Mouse (Mus musculus) stomach, embryonic 16.5 days (tissue): ENCODE data around the gene Slc35e4. TPM values are rescaled to one million over a fixed set of nuclear protein-coding genes. Genes with fewer than 3 reads are reported as not detected.

ENCODE experiments used
- ATAC-seq: fragments of 200-750 bp; cut with Nextera tagmentation; 2 replicates; pipeline ENCODE4 v1.8.0; 2017; ENCODE audit warnings: moderate number of reproducible peaks, moderate TSS enrichment; ENCODE audit not compliant: insufficient read depth, low FRiP score
- H3K27ac ChIP-seq: fragments of 300-500 bp; sonication (generic); 2 replicates; pipeline ENCODE4 v1.5.1; 2014; ENCODE audit warnings: low read length
- H3K27me3 ChIP-seq: fragments of 300-500 bp; sonication (generic); 2 replicates; pipeline ENCODE4 v1.6.1; 2014; ENCODE audit warnings: low read length, control low read depth, mixed read lengths; ENCODE audit not compliant: control insufficient read depth, insufficient read depth
- H3K36me3 ChIP-seq: fragments of 300-500 bp; sonication (generic); 2 replicates; pipeline ENCODE4 v1.6.1; 2014; ENCODE audit warnings: low read length; ENCODE audit not compliant: control insufficient read depth, insufficient read depth
- H3K4me1 ChIP-seq: fragments of 300-500 bp; sonication (generic); 2 replicates; pipeline ENCODE4 v1.6.1; 2014; ENCODE audit warnings: low read length, control low read depth, mixed read lengths; ENCODE audit not compliant: control insufficient read depth, insufficient read depth
- H3K4me2 ChIP-seq: fragments of 300-500 bp; sonication (generic); 2 replicates; pipeline ENCODE4 v1.6.1; 2014; ENCODE audit warnings: low read depth, low read length, mixed read lengths
- H3K4me3 ChIP-seq: fragments of 300-500 bp; sonication (generic); replicated peaks from 2 replicates; pipeline ENCODE4 v1.5.1; 2014; ENCODE audit warnings: mild to moderate bottlenecking, low read length
- H3K9ac ChIP-seq: fragments of 300-500 bp; sonication (generic); 2 replicates; pipeline ENCODE4 v1.6.1; 2014; ENCODE audit warnings: low read length
- H3K9me3 ChIP-seq: fragments of 300-500 bp; sonication (generic); replicated peaks from 2 replicates; pipeline ENCODE4 v1.6.1; 2016; ENCODE audit warnings: low read length, control low read depth; ENCODE audit not compliant: control insufficient read depth
- WGBS: fragments of 180-500 bp; shearing (Covaris S2); extraction: QIAGEN DNeasy Blood & Tissue Kit; methylation state at CpG from one replicate; pipeline ENCODE4 v1.1.7; 2014; 5-methylcytosine and 5-hydroxymethylcytosine counted together
- polyA plus RNA-seq: library from polyadenylated mRNA; unstranded; fragments of >200 nt; fragmentation: Nextera tagmentation; extraction: Ambion mirVana; gene quantifications from 2 replicates; pipeline ENCODE4 v1.2.1, GENCODE M21; 2015

The Slc35e4 gene
- polyA plus RNA-seq, 1 experiment from 2014 or later, result 6.4 TPM

DNA sequence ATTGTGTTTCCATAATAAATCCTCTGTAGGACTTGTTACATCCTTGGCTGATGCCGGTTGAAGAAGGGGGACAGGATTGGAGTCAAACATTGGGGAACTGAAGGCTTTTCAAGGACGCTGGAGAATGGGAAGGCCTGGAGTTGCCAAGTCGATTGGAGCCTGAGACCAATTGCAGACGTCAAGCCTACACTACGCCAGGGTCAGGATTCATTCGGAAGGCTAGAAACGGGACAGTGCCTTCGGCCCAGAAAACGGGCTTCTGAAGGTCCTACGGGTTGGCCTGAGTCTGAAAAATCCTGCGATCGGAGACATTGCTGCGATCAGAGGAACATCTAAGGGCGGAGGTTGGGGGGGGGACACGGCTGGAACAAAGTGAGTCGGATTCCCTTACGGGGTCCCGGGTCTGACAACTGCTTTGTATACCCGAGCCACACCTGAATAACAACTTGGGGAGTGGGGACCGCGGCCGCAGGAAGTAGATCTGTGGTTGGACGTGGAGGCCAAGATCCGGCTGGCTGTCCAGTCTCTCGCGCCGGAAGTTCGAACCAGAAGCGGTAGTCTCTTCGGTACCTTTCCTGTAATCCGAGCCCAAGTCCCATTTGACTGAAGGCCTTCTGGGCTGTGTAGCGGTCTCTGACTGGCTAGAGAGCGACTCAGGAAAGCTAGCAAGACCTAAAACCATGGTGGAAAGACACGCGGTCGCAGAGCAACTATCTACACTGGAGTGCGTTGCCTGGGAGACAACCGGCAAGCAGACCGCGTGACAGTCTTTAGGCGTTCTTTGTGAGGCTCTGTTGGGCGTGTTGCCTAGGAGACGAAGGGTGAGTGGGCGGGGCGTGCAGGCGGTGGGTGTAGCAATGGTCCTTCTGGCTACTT is 19.8 kb downstream of the Slc35e4 start, which contains the start of the genes 4921536K21Rik and Dusp18:
4921536K21Rik (minus strand) TSS at position 693 of the 876 bp plus-strand sequence.
Dusp18 (plus strand) TSS at position 835 of the 876 bp plus-strand sequence.
- WGBS, result 4% methylated on average over 46 of the region's 46 CpGs
- Histone ChIP-seq H3K9me3 (no peaks in the 10 kb centered on the region), H3K27ac (peak within 1 kb of the TSS; percentile 90), H3K36me3 (no peaks in the 10 kb centered on the region), H3K4me2 (peak within 1 kb of the TSS; percentile 89), H3K27me3 (no peaks in the 10 kb centered on the region), H3K4me3 (peak within 1 kb of the TSS; percentile 56), H3K9ac (peak within 1 kb of the TSS; percentile 75), H3K4me1 (no peaks in the 10 kb centered on the region)
- peak; percentile 96 for ATAC-seq

DNA sequence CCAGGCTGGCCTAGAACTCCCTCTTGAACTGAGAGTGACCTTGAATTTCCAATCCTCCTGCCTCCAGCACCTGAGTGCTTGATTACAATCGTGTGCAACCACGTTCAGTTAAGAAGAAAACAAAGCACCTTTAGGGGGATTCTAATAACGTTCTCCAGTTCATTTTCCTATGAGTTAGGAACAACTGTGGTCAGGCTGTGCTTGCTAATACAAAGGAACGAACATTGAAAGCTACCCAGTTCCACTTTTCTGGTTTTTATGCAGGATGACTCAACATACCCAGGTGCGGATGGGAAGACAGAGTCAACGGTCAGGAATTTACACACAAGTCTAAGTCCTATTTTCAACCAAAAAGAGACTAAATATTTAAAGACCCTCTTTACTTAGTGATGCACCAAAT is 20.5 kb downstream of the Slc35e4 start:
- ATAC-seq, result no peak
- H3K27me3 ChIP-seq, result no peaks in the 10 kb centered on the region; the same call in 1 of the 2 replicates
- H3K9ac ChIP-seq, result no peak overlapping the region
- H3K4me1 ChIP-seq, result no peaks in the 10 kb centered on the region
- WGBS, result 74% methylated on average over 6 of the region's 6 CpGs
- no peaks in the 10 kb centered on the region for H3K36me3 ChIP-seq
- H3K9me3 ChIP-seq, result no peaks in the 10 kb centered on the region
- H3K4me3 ChIP-seq, result no peak overlapping the region
- H3K4me2 ChIP-seq, result peak overlapping the region; percentile 89; the same call in 1 of the 2 replicates
- no peak overlapping the region for H3K27ac ChIP-seq

DNA sequence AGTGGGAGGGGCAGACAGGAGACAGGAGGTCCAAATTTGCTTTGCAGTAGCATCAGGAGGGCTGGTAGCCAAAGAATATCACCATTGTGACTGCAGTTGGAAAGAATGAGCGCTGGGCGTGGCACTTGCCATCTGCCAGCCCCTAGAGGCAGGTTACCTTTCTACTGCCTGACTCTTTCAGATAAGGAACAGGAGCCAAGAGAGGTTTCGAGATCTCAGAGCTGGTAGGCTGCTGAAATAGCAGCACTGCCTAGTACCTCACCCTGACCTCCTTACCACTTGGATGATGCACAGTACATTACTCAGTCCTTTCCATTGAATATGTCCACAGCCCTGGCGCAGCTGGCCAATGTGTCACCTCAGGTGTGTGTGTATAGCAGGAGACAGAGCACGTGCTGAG is 27.1 kb downstream of the Slc35e4 start:
- WGBS, result 59% methylated on average over 5 of the region's 5 CpGs
- 0 out of 2 replicates have a peak, but pooled peaks cover 2% of the 10 kb centered on the region for H3K4me1 ChIP-seq
- peak; percentile 25; the same call in 1 of the 2 replicates for ATAC-seq

DNA sequence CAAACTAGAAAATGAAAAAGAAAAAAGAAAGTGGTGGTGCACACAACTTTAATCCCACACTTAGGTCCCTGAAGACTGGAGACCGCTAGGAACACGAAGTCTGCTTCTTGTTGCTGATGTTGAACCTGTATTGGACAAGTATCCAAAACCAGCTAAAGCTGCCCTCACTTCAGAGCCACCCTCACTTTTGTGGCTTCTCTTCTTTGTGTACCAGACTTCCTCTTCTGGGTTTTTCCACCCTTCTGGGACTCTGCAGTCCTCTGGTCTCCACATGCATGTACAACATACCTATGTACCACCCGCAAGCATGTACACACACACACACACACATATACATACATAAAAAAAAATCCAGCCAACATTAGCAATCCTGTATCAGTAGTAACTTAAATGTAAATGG is 30.8 kb downstream of the Slc35e4 start:
- Histone ChIP-seq H3K36me3 (no peaks in the 10 kb centered on the region), H3K9me3 (no peaks in the 10 kb centered on the region), H3K27ac (no peak overlapping the region), H3K4me1 (0 out of 2 replicates have a peak, but pooled peaks cover 2% of the 10 kb centered on the region), H3K27me3 (no peaks in the 10 kb centered on the region), H3K9ac (no peak overlapping the region), H3K4me3 (no peak overlapping the region), H3K4me2 (no peak overlapping the region)
- WGBS, result 83% methylated on average over 3 of the region's 3 CpGs
- no peak for ATAC-seq

More for the DNA sequence above, 27.1 kb downstream of the Slc35e4 start:
- Histone ChIP-seq H3K36me3 (no peaks in the 10 kb centered on the region), H3K4me2 (no peak overlapping the region), H3K27ac (no peak overlapping the region), H3K9me3 (no peaks in the 10 kb centered on the region), H3K4me3 (no peak overlapping the region), H3K27me3 (no peaks in the 10 kb centered on the region; the same call in 1 of the 2 replicates), H3K9ac (no peak overlapping the region)

DNA sequence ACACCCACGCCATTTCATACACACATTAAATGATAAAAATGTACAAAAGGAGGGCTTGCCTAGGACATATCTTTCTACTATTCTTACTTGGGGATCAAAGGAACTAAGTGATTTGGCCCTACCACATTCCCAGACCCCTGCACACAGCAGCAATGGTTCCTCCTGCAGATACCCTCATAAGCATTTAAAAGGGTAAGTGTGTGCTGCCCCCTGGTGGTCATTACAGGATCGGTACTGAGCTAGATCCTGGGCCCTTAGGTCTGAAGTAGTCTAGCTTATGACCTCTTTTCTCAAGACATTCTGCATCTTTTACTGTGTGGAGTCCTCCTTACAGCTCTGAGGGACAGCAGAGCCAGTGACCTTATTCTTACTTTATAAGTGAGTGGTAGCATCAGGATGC is 34.6 kb downstream of the Slc35e4 start:
- no peak for ATAC-seq

DNA sequence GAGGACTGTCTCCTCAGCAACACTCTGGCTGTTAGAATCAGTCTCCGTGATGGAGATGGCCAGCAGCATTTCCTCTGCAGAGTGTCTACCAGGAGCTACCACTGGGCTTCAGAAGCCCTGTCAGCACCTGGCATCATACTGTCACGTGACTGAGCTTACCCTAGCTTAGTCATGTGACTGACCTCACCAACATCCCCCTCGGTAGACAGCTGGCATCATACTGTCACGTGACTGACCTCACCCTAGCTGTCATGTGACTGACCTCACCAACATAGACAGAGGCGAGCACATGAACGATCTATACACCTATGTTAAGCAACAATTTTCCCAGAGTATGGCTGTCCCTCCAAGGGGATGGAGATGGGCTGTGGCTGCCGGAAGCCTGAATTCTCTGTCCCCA is 35.8 kb downstream of the Slc35e4 start:
- H3K4me2 ChIP-seq, result no peak overlapping the region
- no peaks in the 10 kb centered on the region for H3K27me3 ChIP-seq
- no peak overlapping the region for H3K4me3 ChIP-seq
- H3K9me3 ChIP-seq, result no peaks in the 10 kb centered on the region
- no peak for ATAC-seq
- H3K9ac ChIP-seq, result no peak overlapping the region
- WGBS, result 74% methylated on average over 7 of the region's 7 CpGs
- H3K27ac ChIP-seq, result no peak overlapping the region
- H3K4me1 ChIP-seq, result no peaks in the 10 kb centered on the region
- H3K36me3 ChIP-seq, result no peaks in the 10 kb centered on the region

More for the DNA sequence above, 34.6 kb downstream of the Slc35e4 start:
- H3K27ac ChIP-seq, result no peak overlapping the region
- H3K4me2 ChIP-seq, result no peak overlapping the region
- WGBS, result 37% methylated on average over 2 of the region's 2 CpGs
- no peak overlapping the region for H3K9ac ChIP-seq
- no peaks in the 10 kb centered on the region for H3K4me1 ChIP-seq
- no peaks in the 10 kb centered on the region for H3K36me3 ChIP-seq
- H3K27me3 ChIP-seq, result no peaks in the 10 kb centered on the region
- no peaks in the 10 kb centered on the region for H3K9me3 ChIP-seq
- no peak overlapping the region for H3K4me3 ChIP-seq

DNA sequence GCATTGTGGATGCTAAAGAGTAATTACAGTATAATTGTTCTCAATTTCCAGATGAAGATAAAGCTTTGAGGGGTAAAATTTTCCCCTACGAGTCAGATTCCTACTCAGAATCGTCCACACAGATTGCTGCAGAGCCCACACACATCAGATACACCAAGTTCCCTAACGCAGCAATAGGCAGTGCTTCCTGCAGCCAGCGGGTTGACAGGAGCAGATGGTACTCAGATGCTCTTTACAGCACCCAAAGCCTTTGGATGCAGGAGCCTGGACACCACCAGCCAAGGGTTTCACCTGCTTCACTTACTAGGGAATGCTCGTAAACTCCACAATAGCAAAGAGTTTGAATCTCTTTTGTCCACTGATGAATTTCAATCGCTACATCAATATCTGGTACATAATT is 38.0 kb downstream of the Slc35e4 start:
- H3K4me1 ChIP-seq, result no peaks in the 10 kb centered on the region
- H3K27ac ChIP-seq, result no peak overlapping the region
- no peaks in the 10 kb centered on the region for H3K36me3 ChIP-seq
- no peak overlapping the region for H3K4me2 ChIP-seq
- ATAC-seq, result no peak
- no peaks in the 10 kb centered on the region for H3K9me3 ChIP-seq
- no peak overlapping the region for H3K9ac ChIP-seq
- 72% methylated on average over 6 of the region's 6 CpGs for WGBS
- no peak overlapping the region for H3K4me3 ChIP-seq
- H3K27me3 ChIP-seq, result no peaks in the 10 kb centered on the region

DNA sequence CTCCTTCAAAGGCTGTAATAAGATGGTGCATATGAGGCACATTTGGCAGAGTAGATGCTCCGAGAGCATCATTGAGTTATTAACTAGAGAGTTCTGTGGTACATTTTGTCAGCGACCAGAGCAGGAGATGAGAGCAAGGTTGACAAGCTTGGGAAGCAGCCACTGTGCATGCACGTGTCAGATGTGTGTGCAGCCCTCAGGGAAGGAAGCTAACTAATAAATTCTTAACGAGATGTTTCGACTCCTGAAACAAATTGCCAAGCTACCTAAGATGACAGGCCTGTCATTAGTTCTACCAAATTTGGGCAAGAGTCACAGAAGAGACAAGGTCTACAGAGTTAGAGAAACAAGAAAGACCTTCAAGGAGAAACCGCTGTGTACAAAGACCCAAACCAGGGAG is 50.1 kb downstream of the Slc35e4 start:
- Histone ChIP-seq H3K36me3 (no peaks in the 10 kb centered on the region), H3K9ac (peak overlapping the region; percentile 70; the same call in 1 of the 2 replicates), H3K4me1 (peaks cover 7% of the 10 kb centered on the region; the same call in 1 of the 2 replicates), H3K27ac (no peak overlapping the region), H3K9me3 (no peaks in the 10 kb centered on the region), H3K27me3 (peaks cover 9% of the 10 kb centered on the region), H3K4me2 (peak overlapping the region; percentile 94), H3K4me3 (peak overlapping the region; percentile 53)
- no peak for ATAC-seq
- WGBS, result 40% methylated on average over 6 of the region's 6 CpGs

DNA sequence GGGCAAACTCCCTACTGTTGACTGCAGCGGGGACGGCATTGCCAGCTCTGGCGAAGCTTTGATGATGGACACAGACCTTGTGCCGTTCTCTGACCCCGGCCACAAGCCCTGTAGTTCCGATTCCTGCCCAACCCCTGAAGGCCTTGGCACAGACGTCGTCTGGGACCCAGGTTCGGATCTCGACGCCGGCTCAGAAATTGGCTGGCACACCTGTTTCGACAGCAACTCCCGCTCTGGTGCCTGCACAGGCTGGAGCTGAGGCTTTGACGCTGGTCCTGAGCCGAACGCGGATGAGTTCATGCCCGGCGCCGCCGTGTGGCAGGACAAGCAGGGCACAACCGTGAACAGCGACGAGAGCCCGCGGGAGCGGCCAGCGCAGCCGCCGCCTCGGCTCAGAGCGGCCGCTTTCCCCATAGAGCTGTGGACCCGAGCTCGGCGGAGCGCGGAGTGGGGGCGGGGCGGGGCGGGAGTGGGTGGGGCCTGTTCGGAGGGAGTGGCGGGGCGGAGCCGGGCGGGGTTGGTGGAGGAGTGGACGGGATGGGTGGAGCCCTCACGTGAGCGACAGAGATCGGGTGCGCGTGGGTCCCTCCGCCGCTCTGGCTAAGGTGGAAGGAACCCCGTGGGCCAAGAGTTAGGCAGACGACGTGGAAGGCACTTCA is 50.9 kb downstream of the Slc35e4 start, which contains the start of gene Osbp2:
Osbp2 (minus strand) TSS at position 450 of the 659 bp plus-strand sequence.
- Histone ChIP-seq H3K27me3 (peaks cover 9% of the 10 kb centered on the region), H3K9ac (peak within 1 kb of the TSS; percentile 70), H3K27ac (no peak within 1 kb of the TSS), H3K9me3 (no peaks in the 10 kb centered on the region), H3K4me2 (peak within 1 kb of the TSS; percentile 94), H3K36me3 (no peaks in the 10 kb centered on the region), H3K4me3 (peak within 1 kb of the TSS; percentile 53), H3K4me1 (peaks cover 7% of the 10 kb centered on the region; the same call in 1 of the 2 replicates)
- 4% methylated on average over 48 of the region's 58 CpGs for WGBS
- peak; percentile 95 for ATAC-seq
